Mouse (Mus musculus): ENCODE results near the gene Zfp160. TPM values are rescaled to one million over a fixed set of nuclear protein-coding genes. Genes with fewer than 3 reads are reported as not detected.

Zfp160 gene
- 16.3 TPM for polyA plus RNA-seq (2014; fragmentation: Illumina TruSeq; extraction: RNeasy Lipid Tissue Mini Kit (QIAGEN cat#74804); ENCODE audit: low read depth, low replicate concordance)

DNA sequence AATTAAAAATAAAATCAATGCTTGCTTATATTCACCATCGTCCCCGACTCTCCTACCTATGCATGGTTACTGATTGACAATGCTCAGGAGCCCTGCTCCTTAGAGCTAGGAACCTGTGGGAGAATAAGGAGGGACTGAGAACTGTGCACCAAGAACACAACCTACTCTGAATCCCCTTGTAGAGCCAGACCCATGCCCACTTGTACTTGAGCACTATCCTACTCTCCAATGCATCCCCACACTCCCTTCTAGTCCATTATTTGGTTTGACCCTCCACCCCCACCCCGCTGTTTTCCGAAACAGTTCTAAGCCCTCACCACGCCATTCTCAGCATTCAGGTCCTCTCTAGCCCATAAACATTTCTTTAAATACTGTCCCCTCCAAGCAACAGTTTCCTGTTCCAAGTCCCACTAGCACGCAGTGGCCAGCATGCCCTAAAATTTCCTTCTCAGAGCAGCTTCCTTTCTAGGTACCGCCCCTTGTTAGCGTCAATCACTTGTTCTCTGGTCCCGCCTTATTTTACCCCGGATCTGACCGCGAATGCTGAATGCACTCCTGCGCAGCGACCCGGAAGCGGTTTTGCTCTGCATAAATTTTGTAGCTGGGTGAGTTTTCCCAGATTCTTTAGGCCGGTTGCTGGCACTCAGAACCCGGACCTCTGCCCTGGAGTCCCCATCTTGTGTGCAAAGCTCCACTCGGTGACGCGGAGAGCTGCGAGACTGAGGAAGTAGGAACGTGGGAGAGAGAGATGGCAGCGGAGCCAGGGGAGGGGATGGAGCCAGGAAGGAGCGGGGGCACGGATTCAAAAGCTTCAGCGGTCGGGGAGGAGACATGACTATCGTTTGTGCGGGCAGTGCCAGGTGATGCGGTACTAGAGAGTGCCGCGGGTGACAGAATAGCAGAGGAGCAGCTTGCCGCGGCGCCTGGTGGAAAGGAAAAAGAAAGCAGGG is at the start of gene Zfp160:
Gene Zfp160 (plus strand): TSS at position 522 of the 950 bp plus-strand sequence.

DNA sequence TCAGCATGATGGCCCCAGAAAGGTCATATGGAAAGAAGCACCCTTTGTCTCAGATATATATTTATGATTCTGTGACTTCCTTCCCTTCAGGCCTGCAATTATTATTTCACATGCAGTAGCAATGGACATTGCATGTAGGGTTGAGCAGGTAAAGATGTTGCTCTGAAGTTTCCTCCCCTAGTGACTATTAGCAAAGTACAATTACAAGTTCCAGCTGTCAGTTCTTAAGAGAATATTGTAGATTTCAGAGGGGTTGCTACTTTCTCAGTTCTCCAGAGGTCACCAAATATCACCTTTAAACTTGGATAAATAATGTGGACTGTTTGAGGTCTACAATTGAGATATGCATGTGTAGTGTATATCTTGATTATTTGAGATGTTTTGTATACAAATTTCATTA is 12.3 kb upstream of the Zfp160 start, which contains the start of gene Vmn1r233:
Gene Vmn1r233 (minus strand): TSS at position 101 of the 400 bp plus-strand sequence.

Other genes with a start within 250 kb of the Zfp160 start
- not detected for gene Vmn1r228, start 222.7 kb upstream of the Zfp160 start, polyA plus RNA-seq (2014; fragmentation: Illumina TruSeq; extraction: RNeasy Lipid Tissue Mini Kit (QIAGEN cat#74804); ENCODE audit: low read depth, low replicate concordance)
- gene Vmn1r229, start 197.3 kb upstream of the Zfp160 start, polyA plus RNA-seq (2014; fragmentation: Illumina TruSeq; extraction: RNeasy Lipid Tissue Mini Kit (QIAGEN cat#74804); ENCODE audit: low read depth, low replicate concordance): not detected
- not detected for gene Vmn1r230, start 168.5 kb upstream of the Zfp160 start, polyA plus RNA-seq (2014; fragmentation: Illumina TruSeq; extraction: RNeasy Lipid Tissue Mini Kit (QIAGEN cat#74804); ENCODE audit: low read depth, low replicate concordance)
- gene Vmn1r231, start 103.8 kb upstream of the Zfp160 start, polyA plus RNA-seq (2014; fragmentation: Illumina TruSeq; extraction: RNeasy Lipid Tissue Mini Kit (QIAGEN cat#74804); ENCODE audit: low read depth, low replicate concordance): not detected
- gene Vmn1r232, start 89.2 kb upstream of the Zfp160 start, polyA plus RNA-seq (2014; fragmentation: Illumina TruSeq; extraction: RNeasy Lipid Tissue Mini Kit (QIAGEN cat#74804); ENCODE audit: low read depth, low replicate concordance): not detected
- 14.5 TPM for gene Ppp2r1a, start 63.6 kb upstream of the Zfp160 start, polyA plus RNA-seq (2014; fragmentation: Illumina TruSeq; extraction: RNeasy Lipid Tissue Mini Kit (QIAGEN cat#74804); ENCODE audit: low read depth, low replicate concordance)
- gene Vmn1r233, start 12.4 kb upstream of the Zfp160 start, polyA plus RNA-seq (2014; fragmentation: Illumina TruSeq; extraction: RNeasy Lipid Tissue Mini Kit (QIAGEN cat#74804); ENCODE audit: low read depth, low replicate concordance): not detected
- not detected for gene Vmn1r234, start 217.2 kb downstream of the Zfp160 start, polyA plus RNA-seq (2014; fragmentation: Illumina TruSeq; extraction: RNeasy Lipid Tissue Mini Kit (QIAGEN cat#74804); ENCODE audit: low read depth, low replicate concordance)
- gene Vmn1r235, start 247.5 kb downstream of the Zfp160 start, polyA plus RNA-seq (2014; fragmentation: Illumina TruSeq; extraction: RNeasy Lipid Tissue Mini Kit (QIAGEN cat#74804); ENCODE audit: low read depth, low replicate concordance): not detected

All from liver, adult 10 weeks (tissue).